Mouse (Mus musculus): ENCODE results near the gene Tmem135. TPM values are rescaled to one million over a fixed set of nuclear protein-coding genes. Genes with fewer than 3 reads are reported as not detected.

Tmem135 gene
- polyA plus RNA-seq, 1 experiment: 27.6 TPM

- Histone ChIP-seq H3K36me3 (ENCODE audit: control insufficient read depth, insufficient read depth, low read length) (no peaks in the 10 kb centered on the region), H3K27ac (ENCODE audit: insufficient read depth, low read length) (no peak overlapping the region), H3K4me3 (ENCODE audit: extremely low read depth, insufficient read depth, insufficient read length) (no peak overlapping the region), H3K4me1 (ENCODE audit: control insufficient read depth, insufficient read depth, insufficient read length) (no peaks in the 10 kb centered on the region), H3K27me3 (ENCODE audit: control insufficient read depth, insufficient read depth, low read length) (no peaks in the 10 kb centered on the region)
- no peak for TF ChIP-seq POLR2A (IDR thresholded peaks at IDR 0.05; ENCODE audit: low read depth, low read length)
- TF ChIP-seq CTCF (IDR thresholded peaks at IDR 0.05; ENCODE audit: extremely low read depth, insufficient read depth, insufficient read length, insufficient replicate concordance): no peak
- no peak for DNase-seq (ENCODE audit: low read depth in 1 of 2, low spot score in 2 of 2)
- WGBS: 92% methylated on average over 4 of the region's 4 CpGs
Measured at GRCm38 (mm10) chr7:89391831-89392230, 12.2 kb downstream of the Tmem135 start.

DNA sequence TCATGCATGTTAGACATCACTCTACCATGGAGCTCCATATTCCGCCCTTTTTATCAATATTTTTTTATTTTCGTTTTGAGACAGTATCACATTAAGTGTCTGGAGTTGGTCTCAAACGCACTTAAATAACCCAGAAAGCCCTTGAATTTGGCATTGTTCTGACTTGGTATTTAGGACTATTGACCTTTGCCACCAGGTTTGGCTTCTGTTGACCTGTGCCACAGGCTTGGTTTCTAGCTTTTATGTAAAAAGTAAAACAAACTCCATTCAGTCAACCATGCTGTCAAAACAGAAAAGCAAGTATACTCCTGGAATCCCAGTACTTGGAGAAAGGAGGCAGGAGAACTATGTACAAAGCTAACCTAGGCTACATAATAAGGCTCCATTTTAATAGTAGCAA, 12.7 kb downstream of the Tmem135 start:
- Histone ChIP-seq H3K27me3 (ENCODE audit: control insufficient read depth, insufficient read depth, low read length) (no peaks in the 10 kb centered on the region), H3K36me3 (ENCODE audit: control insufficient read depth, insufficient read depth, low read length) (no peaks in the 10 kb centered on the region), H3K4me3 (ENCODE audit: extremely low read depth, insufficient read depth, insufficient read length) (no peak overlapping the region), H3K27ac (ENCODE audit: insufficient read depth, low read length) (no peak overlapping the region), H3K4me1 (ENCODE audit: control insufficient read depth, insufficient read depth, insufficient read length) (no peaks in the 10 kb centered on the region)
- no peak for DNase-seq (ENCODE audit: low read depth in 1 of 2, low spot score in 2 of 2)
- TF ChIP-seq CTCF (IDR thresholded peaks at IDR 0.05; ENCODE audit: extremely low read depth, insufficient read depth, insufficient read length, insufficient replicate concordance) (no peak), POLR2A (IDR thresholded peaks at IDR 0.05; ENCODE audit: low read depth, low read length) (no peak)
- 90% methylated on average over 3 of the region's 3 CpGs for WGBS

DNA sequence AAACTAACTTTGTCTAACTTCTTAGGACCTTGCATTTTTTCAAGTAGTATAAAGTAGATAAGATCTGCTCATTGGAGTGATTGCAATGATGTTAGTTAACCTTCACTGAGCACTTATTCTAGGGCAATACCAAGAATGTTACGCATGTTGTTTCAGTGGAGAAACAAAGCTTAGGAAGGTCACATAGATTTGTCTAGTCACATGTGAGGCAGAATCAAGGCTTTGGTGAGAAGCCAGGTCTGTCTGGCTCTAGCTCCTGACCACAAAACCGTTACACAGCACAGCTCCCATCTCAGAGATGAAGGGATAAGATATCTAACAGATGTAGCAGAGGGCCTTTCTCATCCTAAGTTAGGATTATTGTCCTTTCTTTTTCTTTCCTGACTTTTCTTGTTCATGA, 13.4 kb downstream of the Tmem135 start:
- H3K27me3 ChIP-seq (ENCODE audit: control insufficient read depth, insufficient read depth, low read length): no peaks in the 10 kb centered on the region
- 52% methylated on average over 2 of the region's 2 CpGs for WGBS
- no peaks in the 10 kb centered on the region for H3K4me1 ChIP-seq (ENCODE audit: control insufficient read depth, insufficient read depth, insufficient read length)
- H3K36me3 ChIP-seq (ENCODE audit: control insufficient read depth, insufficient read depth, low read length): no peaks in the 10 kb centered on the region
- no peak overlapping the region for H3K27ac ChIP-seq (ENCODE audit: insufficient read depth, low read length)
- no peak for TF ChIP-seq POLR2A (IDR thresholded peaks at IDR 0.05; ENCODE audit: low read depth, low read length)
- no peak for TF ChIP-seq CTCF (IDR thresholded peaks at IDR 0.05; ENCODE audit: extremely low read depth, insufficient read depth, insufficient read length, insufficient replicate concordance)
- DNase-seq (ENCODE audit: low read depth in 1 of 2, low spot score in 2 of 2): no peak
- no peak overlapping the region for H3K4me3 ChIP-seq (ENCODE audit: extremely low read depth, insufficient read depth, insufficient read length)

- TF ChIP-seq POLR2A (IDR thresholded peaks at IDR 0.05; ENCODE audit: low read depth, low read length) (no peak), CTCF (IDR thresholded peaks at IDR 0.05; ENCODE audit: extremely low read depth, insufficient read depth, insufficient read length, insufficient replicate concordance) (no peak)
- no peak overlapping the region for H3K4me3 ChIP-seq (ENCODE audit: extremely low read depth, insufficient read depth, insufficient read length)
- H3K4me1 ChIP-seq (ENCODE audit: control insufficient read depth, insufficient read depth, insufficient read length): no peaks in the 10 kb centered on the region
- DNase-seq (ENCODE audit: low read depth in 1 of 2, low spot score in 2 of 2): no peak
- H3K36me3 ChIP-seq (ENCODE audit: control insufficient read depth, insufficient read depth, low read length): no peaks in the 10 kb centered on the region
- H3K27me3 ChIP-seq (ENCODE audit: control insufficient read depth, insufficient read depth, low read length): no peaks in the 10 kb centered on the region
- 92% methylated on average over 3 of the region's 3 CpGs for WGBS
- no peak overlapping the region for H3K27ac ChIP-seq (ENCODE audit: insufficient read depth, low read length)
Measured at GRCm38 (mm10) chr7:89388981-89389380, 15.0 kb downstream of the Tmem135 start.

- TF ChIP-seq POLR2A (IDR thresholded peaks at IDR 0.05; ENCODE audit: low read depth, low read length): no peak
- TF ChIP-seq CTCF (IDR thresholded peaks at IDR 0.05; ENCODE audit: extremely low read depth, insufficient read depth, insufficient read length, insufficient replicate concordance): no peak
- Histone ChIP-seq H3K4me1 (ENCODE audit: control insufficient read depth, insufficient read depth, insufficient read length) (no peaks in the 10 kb centered on the region), H3K27me3 (ENCODE audit: control insufficient read depth, insufficient read depth, low read length) (no peaks in the 10 kb centered on the region), H3K4me3 (ENCODE audit: extremely low read depth, insufficient read depth, insufficient read length) (no peak overlapping the region), H3K36me3 (ENCODE audit: control insufficient read depth, insufficient read depth, low read length) (no peaks in the 10 kb centered on the region), H3K27ac (ENCODE audit: insufficient read depth, low read length) (no peak overlapping the region)
- 83% methylated on average over 3 of the region's 3 CpGs for WGBS
- DNase-seq (ENCODE audit: low read depth in 1 of 2, low spot score in 2 of 2): no peak
Measured at GRCm38 (mm10) chr7:89382892-89383291, 21.1 kb downstream of the Tmem135 start.

DNA sequence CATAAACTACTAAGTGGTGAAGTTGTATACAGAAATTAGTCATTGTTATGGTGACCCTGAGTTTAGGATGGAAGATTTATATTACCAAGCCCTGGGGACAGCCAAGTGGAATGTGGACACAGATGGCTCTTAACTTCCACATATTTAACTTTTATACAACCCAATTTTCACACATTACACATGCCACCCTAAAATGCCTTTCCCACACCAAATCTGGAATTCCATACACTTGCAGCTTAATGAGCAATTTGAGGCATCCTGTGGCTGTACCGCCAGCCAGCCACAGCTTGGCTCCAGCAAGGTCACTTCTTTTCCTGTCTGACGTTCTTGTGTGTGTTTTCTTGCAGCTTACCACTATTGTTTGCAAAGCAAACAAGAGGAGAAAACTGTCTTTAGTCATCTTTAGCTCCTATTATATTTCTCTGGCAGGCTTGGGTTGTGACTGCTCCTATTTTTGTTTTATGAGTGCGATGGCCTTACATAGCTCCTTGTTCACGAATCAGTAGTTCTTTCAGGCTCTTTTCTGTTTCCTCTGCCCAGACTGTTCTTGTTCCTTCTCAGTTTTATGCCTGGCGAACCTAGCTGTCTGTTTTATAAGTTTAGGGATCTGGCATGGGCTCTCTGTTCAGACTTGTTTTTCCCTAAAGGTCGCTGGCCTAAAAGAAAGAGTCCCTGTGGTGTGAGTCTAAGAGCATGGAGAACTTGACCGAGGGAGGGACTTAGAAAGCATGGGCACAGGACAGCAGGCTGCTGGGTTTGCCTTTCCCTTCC, 22.9 kb downstream of the Tmem135 start:
- Histone ChIP-seq H3K27me3 (ENCODE audit: control insufficient read depth, insufficient read depth, low read length) (no peaks in the 10 kb centered on the region), H3K4me3 (ENCODE audit: extremely low read depth, insufficient read depth, insufficient read length) (no peak overlapping the region), H3K4me1 (ENCODE audit: control insufficient read depth, insufficient read depth, insufficient read length) (no peaks in the 10 kb centered on the region), H3K36me3 (ENCODE audit: control insufficient read depth, insufficient read depth, low read length) (no peaks in the 10 kb centered on the region), H3K27ac (ENCODE audit: insufficient read depth, low read length) (no peak overlapping the region)
- WGBS: 68% methylated on average over 7 of the region's 7 CpGs
- DNase-seq (ENCODE audit: low read depth in 1 of 2, low spot score in 2 of 2): no peak
- TF ChIP-seq CTCF (IDR thresholded peaks at IDR 0.05; ENCODE audit: extremely low read depth, insufficient read depth, insufficient read length, insufficient replicate concordance) (no peak), POLR2A (IDR thresholded peaks at IDR 0.05; ENCODE audit: low read depth, low read length) (no peak)

- WGBS: 59% methylated on average over 6 of the region's 6 CpGs
Measured at GRCm38 (mm10) chr7:89371623-89372295, 32.3 kb downstream of the Tmem135 start.

More at GRCm38 (mm10) chr7:89371623-89372295, 32.3 kb downstream of the Tmem135 start:
- TF ChIP-seq CTCF (IDR thresholded peaks at IDR 0.05; ENCODE audit: extremely low read depth, insufficient read depth, insufficient read length, insufficient replicate concordance): no peak
- TF ChIP-seq POLR2A (IDR thresholded peaks at IDR 0.05; ENCODE audit: low read depth, low read length): no peak
- H3K36me3 ChIP-seq (ENCODE audit: control insufficient read depth, insufficient read depth, low read length): no peaks in the 10 kb centered on the region
- H3K4me1 ChIP-seq (ENCODE audit: control insufficient read depth, insufficient read depth, insufficient read length): no peaks in the 10 kb centered on the region
- H3K27me3 ChIP-seq (ENCODE audit: control insufficient read depth, insufficient read depth, low read length): no peaks in the 10 kb centered on the region
- DNase-seq (ENCODE audit: low read depth in 1 of 2, low spot score in 2 of 2): no peak
- no peak overlapping the region for H3K4me3 ChIP-seq (ENCODE audit: extremely low read depth, insufficient read depth, insufficient read length)
- H3K27ac ChIP-seq (ENCODE audit: insufficient read depth, low read length): no peak overlapping the region

Measured in spleen, adult 2 months (tissue).